Mouse (Mus musculus) heart, embryonic 12.5 days (tissue): ENCODE results near the gene Plekha3. TPM values are rescaled to one million over a fixed set of nuclear protein-coding genes. Genes with fewer than 3 reads are reported as not detected.

ENCODE experiments used
- ATAC-seq: fragments of 200-750 bp; cut with Nextera tagmentation; 2 replicates; pipeline ENCODE4 v1.8.0; 2017; ENCODE audit warnings: moderate TSS enrichment, moderate library complexity; ENCODE audit not compliant: insufficient number of reproducible peaks, low FRiP score
- H3K27ac ChIP-seq: fragments of 300-500 bp; sonication (generic); 2 replicates; pipeline ENCODE4 v1.5.1; 2016; ENCODE audit warnings: mild to moderate bottlenecking, moderate library complexity; ENCODE audit not compliant: poor library complexity, severe bottlenecking
- H3K27me3 ChIP-seq: fragments of 300-500 bp; sonication (generic); replicated peaks from 2 replicates; pipeline ENCODE4 v1.6.1; 2016; ENCODE audit warnings: mild to moderate bottlenecking, moderate library complexity
- H3K36me3 ChIP-seq: fragments of 300-500 bp; sonication (generic); 2 replicates; pipeline ENCODE4 v1.6.1; 2016; ENCODE audit warnings: mild to moderate bottlenecking, moderate library complexity
- H3K4me1 ChIP-seq: fragments of 300-500 bp; sonication (generic); replicated peaks from 2 replicates; pipeline ENCODE4 v1.6.1; 2016; ENCODE audit warnings: mild to moderate bottlenecking
- H3K4me2 ChIP-seq: fragments of 300-500 bp; sonication (generic); 2 replicates; pipeline ENCODE4 v1.6.1; 2016; ENCODE audit warnings: mild to moderate bottlenecking, moderate library complexity
- H3K4me3 ChIP-seq: fragments of 300-500 bp; sonication (generic); 2 replicates; pipeline ENCODE4 v1.5.1; 2016; ENCODE audit warnings: mild to moderate bottlenecking
- H3K9ac ChIP-seq: fragments of 300-500 bp; sonication (generic); 2 replicates; pipeline ENCODE4 v1.6.1; 2016; ENCODE audit warnings: mild to moderate bottlenecking, moderate library complexity
- H3K9me3 ChIP-seq: fragments of 300-500 bp; sonication (generic); replicated peaks from 2 replicates; pipeline ENCODE4 v1.6.1; 2016; ENCODE audit warnings: mild to moderate bottlenecking, moderate library complexity
- WGBS: fragments of 180-500 bp; shearing (Covaris S2); methylation state at CpG from one replicate; pipeline ENCODE4 v1.1.7; 2016; 5-methylcytosine and 5-hydroxymethylcytosine counted together
- polyA plus RNA-seq: library from polyadenylated mRNA; unstranded; fragments of >200 nt; fragmentation: Nextera tagmentation; extraction: Ambion mirVana; gene quantifications from 2 replicates; pipeline ENCODE4 v1.2.1, GENCODE M21; 2016

The Plekha3 gene
- polyA plus RNA-seq, 1 experiment from 2014 or later: 14.9 TPM

DNA sequence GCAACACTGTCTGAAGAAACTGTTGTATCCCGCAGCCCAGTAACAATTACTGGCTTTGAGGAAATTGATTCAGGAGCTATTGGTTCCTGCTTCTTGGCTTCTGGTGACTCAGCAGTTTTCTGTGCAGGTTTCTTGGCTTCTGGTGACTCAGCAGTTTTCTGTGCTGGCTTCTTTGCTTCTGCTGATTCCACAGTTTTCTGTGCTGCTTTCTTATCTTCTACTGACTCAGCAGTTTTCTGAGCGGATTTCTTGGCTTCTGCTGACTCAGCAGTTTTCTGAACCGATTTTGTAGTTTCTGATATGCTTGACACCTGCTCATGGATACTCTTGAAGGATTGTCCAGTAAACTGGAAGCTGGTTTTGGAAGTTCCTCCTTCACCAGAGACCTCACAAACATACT lies 33.4 kb downstream of the Plekha3 start:
- ATAC-seq: no peak
- Histone ChIP-seq H3K27ac (no peak overlapping the region), H3K4me1 (no peaks in the 10 kb centered on the region), H3K27me3 (no peaks in the 10 kb centered on the region), H3K9ac (no peak overlapping the region), H3K9me3 (peaks cover 16% of the 10 kb centered on the region; the same call in 1 of the 2 replicates), H3K36me3 (peaks cover 92% of the 10 kb centered on the region), H3K4me2 (no peak overlapping the region), H3K4me3 (no peak overlapping the region)
- 78% methylated on average over 3 of the region's 3 CpGs for WGBS

DNA sequence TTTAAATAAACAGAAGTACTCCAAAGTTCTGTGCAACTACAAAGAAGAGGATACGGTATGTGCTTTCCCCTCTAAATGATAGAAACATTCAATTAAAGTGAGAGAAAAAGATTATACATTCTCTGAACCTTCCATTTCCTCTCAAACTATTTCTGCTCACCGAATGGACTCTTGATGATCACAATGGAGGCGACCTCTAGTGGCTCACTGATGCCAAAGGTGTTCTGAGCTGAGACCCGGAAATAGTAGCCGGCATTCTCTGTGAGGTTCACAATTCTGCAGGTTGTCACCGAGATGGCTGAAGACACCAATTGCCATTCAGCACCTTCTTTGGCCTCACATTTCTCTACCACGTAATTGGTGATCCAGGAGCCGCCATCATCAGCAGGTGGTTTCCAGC lies 39.9 kb downstream of the Plekha3 start:
- no peak overlapping the region for H3K27ac ChIP-seq
- 0 out of 2 replicates have a peak, but pooled peaks cover 9% of the 10 kb centered on the region for H3K9me3 ChIP-seq
- H3K4me1 ChIP-seq: no peaks in the 10 kb centered on the region
- no peak overlapping the region for H3K9ac ChIP-seq
- H3K4me3 ChIP-seq: no peak overlapping the region
- no peak for ATAC-seq
- no peaks in the 10 kb centered on the region for H3K27me3 ChIP-seq
- WGBS: 63% methylated on average over 8 of the region's 8 CpGs
- peaks cover 92% of the 10 kb centered on the region for H3K36me3 ChIP-seq
- no peak overlapping the region for H3K4me2 ChIP-seq

DNA sequence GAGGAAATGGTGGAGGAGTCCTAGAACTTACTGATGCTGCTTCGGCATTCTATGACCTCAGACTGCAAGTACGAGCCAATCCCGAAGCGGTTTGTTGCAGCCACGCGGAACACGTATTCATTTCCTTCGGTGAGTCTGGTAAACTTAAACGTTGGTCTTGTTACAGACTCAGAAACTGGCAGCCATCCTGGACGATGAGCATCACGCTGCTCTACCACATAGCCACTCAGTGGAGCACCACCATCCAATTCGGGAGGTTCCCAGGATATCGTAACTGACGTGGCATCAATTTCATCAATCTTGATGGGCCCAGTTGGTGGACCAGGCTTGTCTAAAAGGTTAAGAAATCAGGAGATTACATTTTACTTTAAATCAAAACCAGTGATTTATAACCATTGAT lies 44.6 kb downstream of the Plekha3 start:
- Histone ChIP-seq H3K4me3 (no peak overlapping the region), H3K9ac (no peak overlapping the region), H3K27ac (no peak overlapping the region), H3K36me3 (peaks cover 88% of the 10 kb centered on the region), H3K4me2 (no peak overlapping the region), H3K27me3 (no peaks in the 10 kb centered on the region), H3K4me1 (no peaks in the 10 kb centered on the region), H3K9me3 (no peaks in the 10 kb centered on the region)
- ATAC-seq: no peak
- 93% methylated on average over 14 of the region's 14 CpGs for WGBS

Other genes with a start within 250 kb of the Plekha3 start
- 33.1 and 35.5 TPM in 2 replicates for gene Prkra, start 27.3 kb upstream of the Plekha3 start, polyA plus RNA-seq
- 0.21 TPM in 1 of 2 replicates, not detected in the other for gene Pjvk, start 26.8 kb upstream of the Plekha3 start, polyA plus RNA-seq
- 61.9 and 62.4 TPM in 2 replicates for gene Fkbp7, start 2.2 kb upstream of the Plekha3 start, polyA plus RNA-seq